Comparison of ENCODE assay signal across 50 mouse cellular contexts in the genomic region with DNA sequence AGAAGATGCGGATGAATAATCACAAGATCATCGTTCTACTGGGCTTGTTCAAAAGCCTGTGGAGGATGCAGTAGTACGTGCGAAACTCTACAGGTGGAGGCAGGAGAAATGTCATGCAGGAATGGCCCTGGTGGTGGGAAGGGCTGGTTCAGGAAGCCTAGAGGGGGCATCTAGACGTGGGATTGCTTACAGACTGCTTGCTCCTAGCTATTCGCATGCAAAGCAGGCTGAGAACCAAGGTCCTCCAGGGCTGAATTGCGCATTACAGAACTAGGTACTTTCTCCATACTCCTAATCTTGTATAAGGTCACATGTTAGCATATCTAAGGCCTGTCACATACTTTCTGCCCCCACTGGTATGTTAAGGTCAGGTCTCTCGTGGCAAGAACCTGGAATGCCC. TPM values are rescaled to one million over a fixed set of nuclear protein-coding genes. Genes with fewer than 3 reads are reported as not detected.
"Had no signal": no experiment of that assay in that cellular context is flagged by ENCODE, and none has a peak within 500 bp of the region (broad histone marks: within the 10 kb centered on the region; RNA-seq: fewer than 3 reads in every experiment).

No protein-coding gene starts in this region.

- H3K4me3 ChIP-seq: heart, embryonic 12.5 days; heart, embryonic 13.5 days; heart, embryonic 15.5 days; hindbrain, embryonic 10.5 days; hindbrain, embryonic 12.5 days; hindbrain, embryonic 13.5 days; hindbrain, embryonic 15.5 days; intestine, embryonic 15.5 days; kidney, embryonic 15.5 days; layer of hippocampus, adult 2 months; left cerebral cortex, adult 2 months had no signal

- H3K9ac ChIP-seq: heart, embryonic 12.5 days; heart, embryonic 13.5 days; heart, embryonic 15.5 days; hindbrain, embryonic 12.5 days; hindbrain, embryonic 13.5 days; hindbrain, embryonic 14.5 days; hindbrain, embryonic 15.5 days; intestine, embryonic 15.5 days; kidney, embryonic 15.5 days had no signal

- H3K27ac ChIP-seq: heart, embryonic 13.5 days; heart, embryonic 15.5 days; hindbrain, embryonic 10.5 days; hindbrain, embryonic 12.5 days; hindbrain, embryonic 13.5 days; hindbrain, embryonic 14.5 days; hindbrain, embryonic 15.5 days; hindbrain, postnatal 0 days; intestine, embryonic 15.5 days; kidney, embryonic 15.5 days; kidney, postnatal 0 days; layer of hippocampus, adult 2 months; left cerebral cortex, adult 2 months had no signal

- DNase-seq: heart, postnatal 10 days; heart, postnatal 14 days; heart, postnatal 36 days; heart, postnatal 4 days; kidney, adult 11 months; kidney, adult 18-20 months; kidney, adult 2 months; kidney, adult 8-10 months; kidney, adult 9 months; kidney, postnatal 10 days; kidney, postnatal 14 days; kidney, postnatal 25 days; kidney, postnatal 36 days; kidney, postnatal 4 days; layer of hippocampus, adult 9-11 months; layer of hippocampus, postnatal 36 days had no signal

- H3K36me3 ChIP-seq: heart, embryonic 12.5 days; heart, embryonic 13.5 days; heart, embryonic 15.5 days; hindbrain, embryonic 10.5 days; hindbrain, embryonic 12.5 days; hindbrain, embryonic 13.5 days; hindbrain, embryonic 15.5 days; intestine, embryonic 15.5 days; kidney, embryonic 15.5 days had no signal

- H3K4me1 ChIP-seq: heart, embryonic 12.5 days; heart, embryonic 13.5 days; heart, embryonic 15.5 days; hindbrain, embryonic 10.5 days; hindbrain, embryonic 12.5 days; hindbrain, embryonic 13.5 days; hindbrain, embryonic 15.5 days; intestine, embryonic 15.5 days; kidney, embryonic 15.5 days had no signal

- H3K27me3 ChIP-seq: heart, embryonic 12.5 days; heart, embryonic 13.5 days; heart, embryonic 15.5 days; hindbrain, embryonic 13.5 days; hindbrain, embryonic 15.5 days; intestine, embryonic 15.5 days; kidney, embryonic 15.5 days had no signal

- H3K9me3 ChIP-seq: heart, embryonic 12.5 days; heart, embryonic 13.5 days; heart, embryonic 15.5 days; hindbrain, embryonic 10.5 days; hindbrain, embryonic 12.5 days; hindbrain, embryonic 13.5 days; hindbrain, embryonic 15.5 days; intestine, embryonic 15.5 days; kidney, embryonic 15.5 days had no signal

RNA-seq across cellular contexts. Expression of gene Foxi3, which starts 24.7 kb away (rescaled TPM):
- total RNA-seq: heart, postnatal 10 days; heart, postnatal 14 days; heart, postnatal 36 days; heart, postnatal 4 days; hematopoietic stem cell, adult 5-6 weeks; hindbrain, postnatal 0 days; layer of hippocampus, adult 18-20 months; layer of hippocampus, adult 2 months; layer of hippocampus, adult 8-10 months; layer of hippocampus, postnatal 10 days; layer of hippocampus, postnatal 14 days; layer of hippocampus, postnatal 25 days; layer of hippocampus, postnatal 36 days; left cerebral cortex, adult 18-20 months; left cerebral cortex, adult 2 months; left cerebral cortex, adult 8-10 months had no signal
- polyA plus RNA-seq: heart, embryonic 12.5 days; heart, embryonic 13.5 days; heart, embryonic 14.5 days; heart, embryonic 15.5 days; heart, embryonic 16.5 days; heart, postnatal 0 days; hindbrain, embryonic 10.5 days; hindbrain, embryonic 11.5 days; hindbrain, embryonic 12.5 days; hindbrain, embryonic 13.5 days; hindbrain, embryonic 14.5 days; hindbrain, embryonic 15.5 days; hindbrain, embryonic 16.5 days; hindbrain, postnatal 0 days; inflammation-experienced regulatory T-cells, adult 6 months; intestine, embryonic 14.5 days; intestine, embryonic 15.5 days; intestine, embryonic 16.5 days; intestine, postnatal 0 days; kidney, adult 2 months; kidney, embryonic 14.5 days; kidney, embryonic 15.5 days; kidney, embryonic 16.5 days; kidney, postnatal 0 days; large intestine, adult 2 months had no signal
